Mouse (Mus musculus): Measurements from ENCODE around the gene Gm10100.
"Not testable (repeated sequence)": the region's sequence is repeated elsewhere in the genome, so short reads cannot be mapped to it uniquely, and the experiment has no call there.

Gm10100 gene

GRCm38 (mm10) chr10:77709831-77710230 lies 16.5 kb upstream of the Gm10100 start:
- no peaks in the 10 kb centered on the region for H3K36me3 ChIP-seq (ENCODE audit: insufficient read depth, low read length)
- H3K4me3 ChIP-seq (replicated peaks; ENCODE audit: low read length): no peak overlapping the region
- peaks cover 19% of the 10 kb centered on the region for H3K9me3 ChIP-seq (ENCODE audit: low read length)
- no peaks in the 10 kb centered on the region for H3K4me1 ChIP-seq (replicated peaks; ENCODE audit: low read depth, low read length)
- no peak for TF ChIP-seq POU5F1 (IDR thresholded peaks at IDR 0.05; ENCODE audit: borderline replicate concordance, low read length)
- H3K27me3 ChIP-seq (ENCODE audit: insufficient read depth, low read length): no peaks in the 10 kb centered on the region

- not testable (repeated sequence) for H3K27me3 ChIP-seq (ENCODE audit: insufficient read depth, low read length); H3K36me3 ChIP-seq (ENCODE audit: insufficient read depth, low read length); H3K9me3 ChIP-seq (ENCODE audit: low read length); H3K4me1 ChIP-seq (replicated peaks; ENCODE audit: low read depth, low read length); H3K4me3 ChIP-seq (replicated peaks; ENCODE audit: low read length)
These were observed 15.1 kb upstream of the Gm10100 start, which contains the start of gene Gm10024 for GRCm38 (mm10) chr10:77711157-77711556. Gene Gm10024 (plus strand): TSS chr10:77711457.

GRCm38 (mm10) chr10:77713734-77714133 lies 12.6 kb upstream of the Gm10100 start:
- no peak for TF ChIP-seq CTCF (conservative IDR thresholded peaks at IDR 0.05; ENCODE audit: low read length)
- no peak for TF ChIP-seq POU5F1 (IDR thresholded peaks at IDR 0.05; ENCODE audit: borderline replicate concordance, low read length)
- no peak for TF ChIP-seq NANOG (IDR thresholded peaks at IDR 0.05; ENCODE audit: borderline replicate concordance, low read length)
- Histone ChIP-seq H3K4me1 (replicated peaks; ENCODE audit: low read depth, low read length) (no peaks in the 10 kb centered on the region), H3K4me3 (replicated peaks; ENCODE audit: low read length) (no peak overlapping the region), H3K27me3 (ENCODE audit: insufficient read depth, low read length) (no peaks in the 10 kb centered on the region), H3K36me3 (ENCODE audit: insufficient read depth, low read length) (no peaks in the 10 kb centered on the region), H3K9me3 (ENCODE audit: low read length) (peaks cover 4% of the 10 kb centered on the region; the same call in 1 of the 2 replicates)

- Histone ChIP-seq H3K4me1 (replicated peaks; ENCODE audit: low read depth, low read length) (no peaks in the 10 kb centered on the region), H3K9me3 (ENCODE audit: low read length) (peaks cover 8% of the 10 kb centered on the region; the same call in 1 of the 2 replicates), H3K4me3 (replicated peaks; ENCODE audit: low read length) (no peak within 1 kb of the TSS), H3K36me3 (ENCODE audit: insufficient read depth, low read length) (no peaks in the 10 kb centered on the region), H3K27me3 (ENCODE audit: insufficient read depth, low read length) (no peaks in the 10 kb centered on the region)
- TF ChIP-seq NANOG (IDR thresholded peaks at IDR 0.05; ENCODE audit: borderline replicate concordance, low read length) (no peak), POU5F1 (IDR thresholded peaks at IDR 0.05; ENCODE audit: borderline replicate concordance, low read length) (no peak), CTCF (conservative IDR thresholded peaks at IDR 0.05; ENCODE audit: low read length) (no peak)
These were observed 10.8 kb upstream of the Gm10100 start, which contains the start of gene Gm10142 for GRCm38 (mm10) chr10:77715507-77715906. Gene Gm10142 (plus strand): TSS chr10:77715807.

GRCm38 (mm10) chr10:77720299-77720698 lies 6.0 kb upstream of the Gm10100 start, which contains the start of gene Krtap12-1:
Gene Krtap12-1 (plus strand): TSS chr10:77720599.
- H3K4me1 ChIP-seq (replicated peaks; ENCODE audit: low read depth, low read length); H3K36me3 ChIP-seq (ENCODE audit: insufficient read depth, low read length); H3K27me3 ChIP-seq (ENCODE audit: insufficient read depth, low read length); H3K9me3 ChIP-seq (ENCODE audit: low read length); H3K4me3 ChIP-seq (replicated peaks; ENCODE audit: low read length): not testable (repeated sequence)

- Histone ChIP-seq H3K4me3 (replicated peaks; ENCODE audit: low read length) (no peak overlapping the region), H3K4me1 (replicated peaks; ENCODE audit: low read depth, low read length) (no peaks in the 10 kb centered on the region), H3K27me3 (ENCODE audit: insufficient read depth, low read length) (no peaks in the 10 kb centered on the region), H3K36me3 (ENCODE audit: insufficient read depth, low read length) (no peaks in the 10 kb centered on the region), H3K9me3 (ENCODE audit: low read length) (peaks cover 6% of the 10 kb centered on the region; the same call in 1 of the 2 replicates)
- TF ChIP-seq POU5F1 (IDR thresholded peaks at IDR 0.05; ENCODE audit: borderline replicate concordance, low read length) (no peak), CTCF (conservative IDR thresholded peaks at IDR 0.05; ENCODE audit: low read length) (peak; percentile 62)
These were observed 1.4 kb upstream of the Gm10100 start for GRCm38 (mm10) chr10:77724855-77725254.

- H3K36me3 ChIP-seq (ENCODE audit: insufficient read depth, low read length): no peaks in the 10 kb centered on the region
- H3K9me3 ChIP-seq (ENCODE audit: low read length): no peaks in the 10 kb centered on the region
- no peak overlapping the region for H3K4me3 ChIP-seq (replicated peaks; ENCODE audit: low read length)
- TF ChIP-seq NANOG (IDR thresholded peaks at IDR 0.05; ENCODE audit: borderline replicate concordance, low read length) (no peak), POU5F1 (IDR thresholded peaks at IDR 0.05; ENCODE audit: borderline replicate concordance, low read length) (no peak), CTCF (conservative IDR thresholded peaks at IDR 0.05; ENCODE audit: low read length) (no peak)
- H3K4me1 ChIP-seq (replicated peaks; ENCODE audit: low read depth, low read length): no peaks in the 10 kb centered on the region
- H3K27me3 ChIP-seq (ENCODE audit: insufficient read depth, low read length): no peaks in the 10 kb centered on the region
These were observed 2.0 kb downstream of the Gm10100 start for GRCm38 (mm10) chr10:77728280-77728679.

GRCm38 (mm10) chr10:77729241-77729640 lies 3.0 kb downstream of the Gm10100 start:
- Histone ChIP-seq H3K4me1 (replicated peaks; ENCODE audit: low read depth, low read length) (no peaks in the 10 kb centered on the region), H3K36me3 (ENCODE audit: insufficient read depth, low read length) (no peaks in the 10 kb centered on the region), H3K9me3 (ENCODE audit: low read length) (no peaks in the 10 kb centered on the region), H3K27me3 (ENCODE audit: insufficient read depth, low read length) (no peaks in the 10 kb centered on the region), H3K4me3 (replicated peaks; ENCODE audit: low read length) (no peak overlapping the region)
- no peak for TF ChIP-seq POU5F1 (IDR thresholded peaks at IDR 0.05; ENCODE audit: borderline replicate concordance, low read length)
- peak; percentile 47 for TF ChIP-seq CTCF (conservative IDR thresholded peaks at IDR 0.05; ENCODE audit: low read length)
- no peak for TF ChIP-seq NANOG (IDR thresholded peaks at IDR 0.05; ENCODE audit: borderline replicate concordance, low read length)

- H3K9me3 ChIP-seq (ENCODE audit: low read length): peaks cover 8% of the 10 kb centered on the region
- 0 out of 2 replicates have a peak, but pooled peaks cover 3% of the 10 kb centered on the region for H3K27me3 ChIP-seq (ENCODE audit: insufficient read depth, low read length)
- TF ChIP-seq CTCF (conservative IDR thresholded peaks at IDR 0.05; ENCODE audit: low read length) (no peak), POU5F1 (IDR thresholded peaks at IDR 0.05; ENCODE audit: borderline replicate concordance, low read length) (peak; percentile 42; the same call in 1 of the 2 replicates), NANOG (IDR thresholded peaks at IDR 0.05; ENCODE audit: borderline replicate concordance, low read length) (peak; percentile 60; the same call in 1 of the 2 replicates)
- H3K4me3 ChIP-seq (replicated peaks; ENCODE audit: low read length): no peak overlapping the region
- H3K36me3 ChIP-seq (ENCODE audit: insufficient read depth, low read length): no peaks in the 10 kb centered on the region
- no peaks in the 10 kb centered on the region for H3K4me1 ChIP-seq (replicated peaks; ENCODE audit: low read depth, low read length)
These were observed 9.6 kb downstream of the Gm10100 start for GRCm38 (mm10) chr10:77735928-77736327.

All from E14TG2a.4 (cell line).